Mouse (Mus musculus): ENCODE data around the gene Cdc42ep4.

GRCm38 (mm10) chr11:113681979-113682378, 69.7 kb downstream of the Cdc42ep4 start:
- TF ChIP-seq CTCF (IDR thresholded peaks at IDR 0.05; ENCODE audit: borderline replicate concordance, extremely low read depth, insufficient read depth, insufficient read length) (no peak), POLR2A (IDR thresholded peaks at IDR 0.05; ENCODE audit: borderline replicate concordance, extremely low read depth, insufficient read depth, insufficient read length, poor library complexity, severe bottlenecking) (no peak)
